Mouse (Mus musculus): ENCODE measurements around the gene Rhoj. TPM values are rescaled to one million over a fixed set of nuclear protein-coding genes. Genes with fewer than 3 reads are reported as not detected.
"Not testable (repeated sequence)": the region's sequence is repeated elsewhere in the genome, so short reads cannot be mapped to it uniquely, and the experiment has no call there.

Rhoj gene
- polyA plus RNA-seq, 1 experiment from 2014 or later = 108 TPM

DNA sequence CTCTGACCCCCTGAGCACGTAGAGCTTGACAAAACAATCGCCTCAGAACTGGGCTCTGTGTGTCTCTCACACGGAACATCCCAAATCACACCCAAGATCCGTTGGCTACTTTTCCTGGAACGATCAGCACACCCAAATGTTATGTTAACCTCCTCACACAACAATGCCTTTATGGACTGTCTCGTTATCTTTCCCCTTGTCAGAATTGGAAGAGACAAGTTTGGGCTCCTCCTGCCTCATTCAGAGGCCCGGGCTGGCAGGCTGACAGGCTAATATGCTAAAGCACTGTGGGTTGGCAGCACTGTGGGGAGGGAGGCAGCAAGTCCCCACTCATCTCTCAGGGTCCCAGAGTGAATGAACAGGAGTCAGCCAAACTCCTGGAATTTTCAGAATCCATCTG lies 89.0 kb downstream of the Rhoj start:
- no peak for ATAC-seq (ENCODE audit: insufficient number of reproducible peaks, low FRiP score, low TSS enrichment, low read depth)
- 39% methylated on average over 7 of the region's 7 CpGs for WGBS
- H3K4me2 ChIP-seq = no peak overlapping the region

DNA sequence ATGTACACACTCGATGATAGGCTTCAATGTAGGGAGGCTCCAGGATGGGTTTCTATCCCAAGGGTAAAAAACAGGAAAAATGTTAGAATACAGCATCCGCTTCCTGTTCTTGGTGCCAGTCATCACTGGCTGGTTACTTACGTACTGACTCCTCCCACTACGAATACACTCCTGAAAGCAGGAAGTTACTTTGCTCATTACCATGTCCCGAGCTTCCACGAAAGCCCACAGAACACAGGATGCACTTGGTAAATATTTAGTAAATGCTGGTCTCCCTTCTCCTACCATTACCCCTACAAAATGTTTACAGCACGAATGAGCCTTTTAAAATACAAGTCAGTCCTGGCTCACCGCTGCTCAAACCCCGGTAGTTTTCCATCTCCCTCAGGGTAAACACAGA lies 104.8 kb downstream of the Rhoj start:
- Histone ChIP-seq H3K4me2 (no peak overlapping the region), H3K27ac (no peak overlapping the region), H3K36me3 (no peaks in the 10 kb centered on the region), H3K4me3 (no peak overlapping the region), H3K9me3 (no peaks in the 10 kb centered on the region), H3K27me3 (no peaks in the 10 kb centered on the region), H3K4me1 (no peaks in the 10 kb centered on the region), H3K9ac (no peak overlapping the region)
- whole genome bisulfite sequencing = 63% methylated on average over 9 of the region's 9 CpGs
- ATAC-seq (ENCODE audit: insufficient number of reproducible peaks, low FRiP score, low TSS enrichment, low read depth) = no peak

More for the DNA sequence above, 89.0 kb downstream of the Rhoj start:
- H3K27ac ChIP-seq = no peak overlapping the region
- no peak overlapping the region for H3K9ac ChIP-seq
- H3K27me3 ChIP-seq = no peaks in the 10 kb centered on the region
- H3K4me3 ChIP-seq = no peak overlapping the region
- H3K4me1 ChIP-seq = peaks cover 10% of the 10 kb centered on the region
- no peaks in the 10 kb centered on the region for H3K9me3 ChIP-seq
- peaks cover 16% of the 10 kb centered on the region; the same call in 1 of the 2 replicates for H3K36me3 ChIP-seq

DNA sequence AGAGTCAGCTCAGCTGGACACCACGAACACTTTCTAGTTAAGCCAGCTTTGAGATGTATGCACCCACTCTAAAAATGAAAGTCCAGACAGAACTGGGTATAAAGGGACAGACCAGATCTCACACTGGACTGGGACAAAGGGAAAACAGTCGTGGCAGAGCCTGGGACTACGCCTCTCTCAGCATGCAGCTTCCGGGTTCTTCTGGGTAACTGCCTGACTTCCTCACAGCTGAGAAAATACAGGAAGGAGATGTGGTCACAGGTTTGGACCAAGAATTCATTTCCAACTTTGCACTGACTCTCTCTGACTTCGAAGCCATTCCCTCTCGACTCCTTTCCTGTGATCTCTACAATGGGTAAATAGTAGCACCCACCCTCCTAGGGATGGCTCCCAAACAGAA lies 106.9 kb downstream of the Rhoj start:
- no peak for ATAC-seq (ENCODE audit: insufficient number of reproducible peaks, low FRiP score, low TSS enrichment, low read depth)
- 79% methylated on average over 6 of the region's 6 CpGs for WGBS
- Histone ChIP-seq H3K4me1 (no peaks in the 10 kb centered on the region), H3K27me3 (no peaks in the 10 kb centered on the region), H3K9me3 (no peaks in the 10 kb centered on the region), H3K4me3 (no peak overlapping the region), H3K36me3 (no peaks in the 10 kb centered on the region), H3K27ac (no peak overlapping the region), H3K4me2 (no peak overlapping the region), H3K9ac (no peak overlapping the region)

DNA sequence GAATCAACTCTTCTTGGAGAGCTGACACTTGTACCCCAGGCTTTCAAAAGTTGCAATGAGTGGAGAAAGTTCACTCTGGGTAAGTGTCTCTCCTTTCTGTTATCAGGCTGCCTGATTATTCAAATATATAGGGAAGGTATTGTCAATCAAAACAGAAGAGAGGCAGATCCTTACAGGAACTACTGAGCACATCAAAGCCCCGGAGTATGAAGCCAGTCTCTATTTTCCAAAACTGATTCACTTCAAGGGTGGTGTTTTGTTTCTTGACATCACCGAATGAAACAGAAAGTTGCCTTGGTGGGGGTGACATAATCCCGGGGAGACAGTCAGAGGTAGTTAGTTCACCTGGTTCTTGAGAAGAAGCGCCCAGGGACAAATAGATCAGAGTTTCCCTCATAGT lies 108.6 kb downstream of the Rhoj start, which contains the start of gene Gphb5:
Gene Gphb5, minus strand, starts transcription at position 101 of the 400 bp plus-strand sequence.
- H3K4me3 ChIP-seq = no peak within 1 kb of the TSS
- H3K36me3 ChIP-seq = no peaks in the 10 kb centered on the region
- ATAC-seq (ENCODE audit: insufficient number of reproducible peaks, low FRiP score, low TSS enrichment, low read depth) = no peak
- H3K27ac ChIP-seq = no peak within 1 kb of the TSS
- H3K4me1 ChIP-seq = no peaks in the 10 kb centered on the region
- no peak within 1 kb of the TSS for H3K9ac ChIP-seq
- H3K4me2 ChIP-seq = no peak within 1 kb of the TSS
- no peaks in the 10 kb centered on the region for H3K9me3 ChIP-seq
- no peaks in the 10 kb centered on the region for H3K27me3 ChIP-seq
- WGBS = 90% methylated on average over 4 of the region's 4 CpGs

DNA sequence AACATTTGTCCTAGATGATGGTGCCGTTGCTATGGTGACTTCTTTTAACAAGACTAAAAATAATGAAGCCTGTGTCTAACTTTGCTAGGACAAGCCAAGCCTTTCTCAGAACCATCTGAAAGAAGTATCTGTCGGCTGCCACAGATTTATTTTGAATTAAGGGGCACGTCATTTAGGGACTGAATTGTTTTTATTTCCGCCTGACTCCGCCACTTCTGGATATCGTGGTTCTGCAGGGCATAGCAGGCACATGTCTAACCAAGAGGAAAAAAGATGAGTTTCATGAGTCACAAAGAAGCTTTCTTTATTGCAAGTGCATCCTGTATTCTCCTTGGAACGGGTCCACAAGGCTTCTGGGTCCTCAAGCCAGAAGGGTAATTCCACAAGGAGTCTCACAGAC lies 116.2 kb downstream of the Rhoj start:
- WGBS = 72% methylated on average over 7 of the region's 7 CpGs

DNA sequence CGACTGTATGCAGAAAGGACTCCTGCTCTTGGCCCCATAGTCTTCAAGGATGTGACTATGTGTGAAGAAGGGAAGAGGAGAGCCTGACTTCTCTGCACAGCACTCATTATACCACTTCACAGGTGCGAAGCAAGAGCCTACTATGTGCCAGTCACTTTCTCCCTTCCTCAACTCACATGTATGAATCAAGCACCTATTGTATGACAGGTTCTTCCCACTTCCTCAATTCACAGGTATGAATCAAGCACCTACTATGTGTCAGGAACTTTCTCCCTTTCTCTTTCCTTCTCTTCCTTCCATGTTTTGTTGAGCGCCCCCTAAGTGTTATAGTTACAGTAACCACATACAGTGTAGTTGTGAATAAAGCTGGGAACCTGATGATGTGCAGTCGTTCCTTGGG lies 116.7 kb downstream of the Rhoj start:
- no peak overlapping the region for H3K4me3 ChIP-seq
- H3K4me1 ChIP-seq = no peaks in the 10 kb centered on the region
- no peaks in the 10 kb centered on the region for H3K27me3 ChIP-seq
- H3K4me2 ChIP-seq = no peak overlapping the region
- H3K36me3 ChIP-seq = no peaks in the 10 kb centered on the region
- H3K9me3 ChIP-seq = no peaks in the 10 kb centered on the region
- ATAC-seq (ENCODE audit: insufficient number of reproducible peaks, low FRiP score, low TSS enrichment, low read depth) = no peak
- H3K9ac ChIP-seq = no peak overlapping the region
- H3K27ac ChIP-seq = no peak overlapping the region
- WGBS = 82% methylated on average over 4 of the region's 4 CpGs

More for the DNA sequence above, 116.2 kb downstream of the Rhoj start:
- no peak for ATAC-seq (ENCODE audit: insufficient number of reproducible peaks, low FRiP score, low TSS enrichment, low read depth)
- Histone ChIP-seq H3K9me3 (no peaks in the 10 kb centered on the region), H3K4me1 (no peaks in the 10 kb centered on the region), H3K27me3 (no peaks in the 10 kb centered on the region), H3K4me2 (no peak overlapping the region), H3K36me3 (no peaks in the 10 kb centered on the region), H3K27ac (no peak overlapping the region), H3K9ac (no peak overlapping the region), H3K4me3 (no peak overlapping the region)

GRCm38 (mm10) chr12:75425882-75426281 lies 117.8 kb downstream of the Rhoj start:
- Histone ChIP-seq H3K4me3 (no peak overlapping the region), H3K4me2 (no peak overlapping the region), H3K4me1 (no peaks in the 10 kb centered on the region), H3K27ac (no peak overlapping the region), H3K27me3 (no peaks in the 10 kb centered on the region), H3K9ac (no peak overlapping the region), H3K9me3 (no peaks in the 10 kb centered on the region), H3K36me3 (no peaks in the 10 kb centered on the region)
- no peak for ATAC-seq (ENCODE audit: insufficient number of reproducible peaks, low FRiP score, low TSS enrichment, low read depth)
- 72% methylated on average over 7 of the region's 7 CpGs for WGBS

DNA sequence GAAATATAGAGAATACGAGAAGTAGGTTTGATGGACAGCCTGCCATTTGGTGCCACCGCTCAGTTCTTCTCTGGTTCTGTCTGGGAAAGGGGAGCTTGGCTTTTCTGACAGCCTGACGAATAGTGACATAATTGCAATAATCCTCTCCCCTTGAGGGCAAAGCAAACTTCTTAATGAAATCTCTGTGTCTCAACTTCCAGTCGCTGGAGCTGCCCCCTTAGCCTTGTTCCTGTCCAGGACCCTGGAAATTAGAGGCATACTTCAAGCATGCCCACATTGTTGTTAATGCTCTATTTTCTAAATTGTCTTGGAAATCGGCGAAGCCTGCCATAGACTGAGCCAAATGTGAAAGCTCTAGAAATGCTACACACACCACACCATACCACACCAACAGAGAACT lies 120.6 kb downstream of the Rhoj start:
- no peak for ATAC-seq (ENCODE audit: insufficient number of reproducible peaks, low FRiP score, low TSS enrichment, low read depth)
- Histone ChIP-seq H3K4me1 (no peaks in the 10 kb centered on the region), H3K9ac (no peak overlapping the region), H3K27ac (no peak overlapping the region), H3K9me3 (no peaks in the 10 kb centered on the region), H3K27me3 (no peaks in the 10 kb centered on the region), H3K36me3 (no peaks in the 10 kb centered on the region), H3K4me3 (no peak overlapping the region), H3K4me2 (no peak overlapping the region)
- 62% methylated on average over 6 of the region's 6 CpGs for WGBS

GRCm38 (mm10) chr12:75429685-75430396 lies 121.7 kb downstream of the Rhoj start:
- Histone ChIP-seq H3K4me2 (no peak overlapping the region), H3K27ac (no peak overlapping the region), H3K9me3 (no peaks in the 10 kb centered on the region), H3K36me3 (no peaks in the 10 kb centered on the region), H3K4me3 (no peak overlapping the region), H3K4me1 (no peaks in the 10 kb centered on the region), H3K9ac (no peak overlapping the region), H3K27me3 (no peaks in the 10 kb centered on the region)
- ATAC-seq (ENCODE audit: insufficient number of reproducible peaks, low FRiP score, low TSS enrichment, low read depth) = no peak
- 89% methylated on average over 1 of the region's 1 CpGs for WGBS

DNA sequence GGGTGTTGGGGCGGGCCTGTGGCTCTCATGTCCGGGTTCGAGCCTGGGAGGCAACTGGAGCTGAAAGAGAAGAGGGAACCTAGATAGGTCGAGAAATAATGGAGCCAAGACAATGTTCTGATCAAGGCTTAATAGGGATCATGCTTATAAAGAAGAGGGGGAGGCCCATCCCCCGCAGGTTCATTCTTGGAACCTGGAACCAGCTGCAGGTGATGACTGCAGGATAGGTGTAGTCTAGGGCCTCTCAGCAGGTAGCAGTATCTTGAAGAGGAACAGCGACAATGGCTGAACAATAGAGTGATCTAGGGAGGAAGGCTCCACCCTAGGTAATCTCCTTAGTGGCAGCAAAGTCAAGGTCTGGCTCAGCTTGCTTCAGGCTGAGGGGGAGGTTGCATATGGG lies 124.3 kb downstream of the Rhoj start:
- ATAC-seq (ENCODE audit: insufficient number of reproducible peaks, low FRiP score, low TSS enrichment, low read depth); H3K27me3 ChIP-seq; H3K36me3 ChIP-seq; H3K4me3 ChIP-seq; H3K4me2 ChIP-seq; H3K4me1 ChIP-seq; H3K27ac ChIP-seq; H3K9ac ChIP-seq; H3K9me3 ChIP-seq: not testable (repeated sequence)
- WGBS = 85% methylated on average over 6 of the region's 6 CpGs

GRCm38 (mm10) chr12:75446245-75446644 lies 138.1 kb downstream of the Rhoj start:
- Histone ChIP-seq H3K4me1 (no peaks in the 10 kb centered on the region), H3K9ac (no peak overlapping the region), H3K27ac (no peak overlapping the region), H3K27me3 (no peaks in the 10 kb centered on the region), H3K4me2 (no peak overlapping the region), H3K36me3 (peaks cover 7% of the 10 kb centered on the region), H3K4me3 (no peak overlapping the region), H3K9me3 (no peaks in the 10 kb centered on the region)
- no peak for ATAC-seq (ENCODE audit: insufficient number of reproducible peaks, low FRiP score, low TSS enrichment, low read depth)
- 85% methylated on average over 7 of the region's 7 CpGs for WGBS

GRCm38 (mm10) chr12:75448921-75449320 lies 140.8 kb downstream of the Rhoj start:
- 75% methylated on average over 5 of the region's 5 CpGs for WGBS
- H3K4me1 ChIP-seq = no peaks in the 10 kb centered on the region
- no peak overlapping the region for H3K27ac ChIP-seq
- peaks cover 30% of the 10 kb centered on the region for H3K36me3 ChIP-seq
- no peaks in the 10 kb centered on the region for H3K27me3 ChIP-seq
- no peak; the same call in 1 of the 2 replicates for ATAC-seq (ENCODE audit: insufficient number of reproducible peaks, low FRiP score, low TSS enrichment, low read depth)
- no peak overlapping the region for H3K4me3 ChIP-seq
- no peak overlapping the region for H3K4me2 ChIP-seq
- H3K9me3 ChIP-seq = no peaks in the 10 kb centered on the region
- H3K9ac ChIP-seq = no peak overlapping the region
